Mouse (Mus musculus) lung, postnatal 0 days (tissue): Measurements from ENCODE around the gene 4930407I10Rik. TPM values are rescaled to one million over a fixed set of nuclear protein-coding genes. Genes with fewer than 3 reads are reported as not detected.
A peak's percentile ranks its signal among the peaks of the same experiment; 100 is the strongest.

Experiments used
- ATAC-seq: fragments of 200-750 bp; cut with Nextera tagmentation; 2 replicates; pipeline ENCODE4 v1.8.0; 2017; ENCODE audit warnings: moderate library complexity
- DNase-seq: peaks from one replicate; pipeline ENCODE4 v3.0.0-alpha.2; 2016; ENCODE audit warnings: low spot score
- H3K27ac ChIP-seq: fragments of 300-500 bp; sonication (generic); 2 replicates; pipeline ENCODE4 v1.5.1; 2014; ENCODE audit warnings: antibody characterized with exemption, mild to moderate bottlenecking, low read length, mixed read lengths
- H3K27me3 ChIP-seq: fragments of 300-500 bp; sonication (generic); replicated peaks from 2 replicates; pipeline ENCODE4 v1.6.1; 2014; ENCODE audit warnings: low read length, mixed read lengths; ENCODE audit not compliant: insufficient read depth
- H3K36me3 ChIP-seq: fragments of 300-500 bp; sonication (generic); 2 replicates; pipeline ENCODE4 v1.6.1; 2014; ENCODE audit warnings: low read length, mixed read lengths; ENCODE audit not compliant: insufficient read depth
- H3K4me1 ChIP-seq: fragments of 300-500 bp; sonication (generic); 2 replicates; pipeline ENCODE4 v1.6.1; 2014; ENCODE audit warnings: antibody characterized with exemption, low read depth, low read length, mixed read lengths; ENCODE audit not compliant: insufficient read depth
- H3K4me2 ChIP-seq: fragments of 300-500 bp; sonication (generic); replicated peaks from 2 replicates; pipeline ENCODE4 v1.6.1; 2014; ENCODE audit warnings: low read depth, mild to moderate bottlenecking, low read length, moderate library complexity, mixed read lengths
- H3K4me3 ChIP-seq: fragments of 300-500 bp; sonication (generic); 2 replicates; pipeline ENCODE4 v1.5.1; 2014; ENCODE audit warnings: low read depth, low read length
- H3K9ac ChIP-seq: fragments of 300-500 bp; sonication (generic); replicated peaks from 2 replicates; pipeline ENCODE4 v1.6.1; 2014; ENCODE audit warnings: low read depth, mild to moderate bottlenecking
- H3K9me3 ChIP-seq: fragments of 300-500 bp; sonication (generic); 2 replicates; pipeline ENCODE4 v1.6.1; 2016; ENCODE audit warnings: low read length, mixed read lengths
- CTCF ChIP-seq: IDR thresholded peaks from 2 replicates; pipeline ENCODE4 v1.5.1; 2016; ENCODE audit warnings: antibody characterized with exemption, mild to moderate bottlenecking
- EP300 ChIP-seq: IDR thresholded peaks from 2 replicates; pipeline ENCODE4 v1.6.1; 2016; ENCODE audit warnings: antibody characterized with exemption, mild to moderate bottlenecking, control low read depth
- WGBS: fragments of 180-500 bp; shearing (Covaris S2); extraction: QIAGEN DNeasy Blood & Tissue Kit; methylation state at CpG from one replicate; pipeline ENCODE4 v1.1.7; 2014; 5-methylcytosine and 5-hydroxymethylcytosine counted together
- polyA plus RNA-seq: library from polyadenylated mRNA; unstranded; fragments of >200 nt; fragmentation: Nextera tagmentation; extraction: Ambion mirVana; gene quantifications from 2 replicates; pipeline ENCODE4 v1.2.1, GENCODE M21; 2015

The 4930407I10Rik gene
- polyA plus RNA-seq, 1 experiment from 2014 or later: not detected

DNA sequence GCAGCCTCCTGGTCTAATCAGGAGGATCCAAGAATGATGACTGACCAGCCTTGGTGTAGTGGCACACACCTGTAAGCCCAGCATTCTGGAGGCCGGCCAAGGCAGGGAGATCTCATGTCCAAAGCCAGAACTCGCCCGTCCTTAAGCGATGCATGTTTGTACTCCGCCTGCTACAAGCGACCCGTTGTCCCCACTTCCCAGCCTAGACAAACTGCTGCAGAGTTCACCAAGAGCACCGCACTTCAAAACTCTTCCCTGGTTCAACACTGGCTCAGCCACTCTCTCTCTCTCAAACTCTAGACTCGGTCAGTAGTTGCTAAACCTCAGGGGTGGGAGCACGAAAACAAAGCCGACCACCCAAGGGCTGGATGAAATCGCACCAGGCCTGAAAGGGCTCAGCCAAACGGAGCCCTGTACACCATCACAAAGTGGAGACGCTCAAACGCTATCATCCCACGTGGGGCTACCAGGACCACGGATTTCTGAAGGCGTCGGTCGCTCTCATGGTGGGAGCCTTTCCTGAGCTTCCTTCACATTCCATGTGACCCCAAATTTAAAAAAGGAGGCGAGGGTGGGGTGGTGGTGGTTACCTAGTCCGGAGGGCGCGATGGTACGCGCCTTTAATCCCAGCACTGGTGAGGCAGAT is 12.6 kb upstream of the 4930407I10Rik start:
- no peaks in the 10 kb centered on the region; the same call in 1 of the 2 replicates for H3K36me3 ChIP-seq
- WGBS: under 1% methylated on average over 26 of the region's 26 CpGs
- no peaks in the 10 kb centered on the region for H3K9me3 ChIP-seq
- TF ChIP-seq EP300 (no peak), CTCF (no peak)
- H3K27ac ChIP-seq: peak overlapping the region; percentile 88
- peak overlapping the region; percentile 96 for H3K4me3 ChIP-seq
- H3K27me3 ChIP-seq: no peaks in the 10 kb centered on the region
- DNase-seq (no peak), ATAC-seq (0 out of 2 replicates have a peak, but pooled peaks have one; percentile 11)
- H3K9ac ChIP-seq: peak overlapping the region; percentile 91
- H3K4me2 ChIP-seq: peak overlapping the region; percentile 92
- H3K4me1 ChIP-seq: peaks cover 9% of the 10 kb centered on the region; the same call in 1 of the 2 replicates

DNA sequence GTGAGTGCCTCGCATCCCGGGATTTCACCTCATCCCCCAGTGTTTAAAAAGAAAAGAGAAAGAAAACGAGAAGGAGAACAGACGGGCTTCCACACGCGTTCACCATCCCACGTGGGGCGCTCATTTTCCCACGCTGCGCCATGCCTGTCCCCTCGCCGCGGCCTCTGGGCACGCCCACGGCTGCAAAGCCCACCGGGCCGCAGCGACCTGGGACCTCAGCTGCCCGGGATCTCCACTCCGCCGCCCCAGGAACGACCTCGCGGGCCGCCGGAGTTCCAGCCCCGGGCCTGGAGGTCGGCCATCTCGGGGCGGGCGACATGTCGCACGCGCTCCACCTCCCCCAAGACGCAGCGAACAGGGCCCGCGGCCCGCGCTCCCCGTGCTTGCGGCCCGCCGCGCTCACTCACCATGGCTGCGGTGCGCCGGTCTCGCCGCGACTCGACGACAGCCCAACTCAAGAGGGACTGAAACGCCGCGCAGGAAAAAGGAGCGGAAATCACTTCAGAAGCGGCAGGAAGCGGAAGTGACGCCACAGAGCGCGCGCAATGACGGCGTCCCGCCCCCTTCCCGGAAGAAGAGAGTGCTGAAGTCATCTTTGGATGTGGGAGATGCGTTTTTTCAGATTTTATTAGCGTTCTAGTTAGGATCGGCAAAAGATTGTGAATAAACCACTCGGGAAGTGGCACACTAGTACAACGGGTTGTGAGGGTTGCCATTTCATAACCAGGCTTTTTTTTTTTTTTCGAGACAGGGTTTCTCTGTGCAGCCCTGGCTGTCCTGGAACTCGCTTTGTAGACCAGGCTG is 11.7 kb upstream of the 4930407I10Rik start, which contains the start of gene Snu13:
Gene Snu13, minus strand, starts transcription at position 519 of the 804 bp plus-strand sequence.
- H3K4me1 ChIP-seq: peaks cover 9% of the 10 kb centered on the region; the same call in 1 of the 2 replicates
- DNase-seq (peak; percentile 93), ATAC-seq (peak; percentile 94)
- H3K4me2 ChIP-seq: peak within 1 kb of the TSS; percentile 92
- peak within 1 kb of the TSS; percentile 96 for H3K4me3 ChIP-seq
- H3K27ac ChIP-seq: peak within 1 kb of the TSS; percentile 88
- H3K27me3 ChIP-seq: no peaks in the 10 kb centered on the region
- H3K9me3 ChIP-seq: no peaks in the 10 kb centered on the region
- TF ChIP-seq EP300: peak; percentile 31; the same call in 1 of the 2 replicates
- no peak for TF ChIP-seq CTCF
- under 1% methylated on average over 74 of the region's 74 CpGs for WGBS
- H3K36me3 ChIP-seq: no peaks in the 10 kb centered on the region; the same call in 1 of the 2 replicates
- peak within 1 kb of the TSS; percentile 91 for H3K9ac ChIP-seq

DNA sequence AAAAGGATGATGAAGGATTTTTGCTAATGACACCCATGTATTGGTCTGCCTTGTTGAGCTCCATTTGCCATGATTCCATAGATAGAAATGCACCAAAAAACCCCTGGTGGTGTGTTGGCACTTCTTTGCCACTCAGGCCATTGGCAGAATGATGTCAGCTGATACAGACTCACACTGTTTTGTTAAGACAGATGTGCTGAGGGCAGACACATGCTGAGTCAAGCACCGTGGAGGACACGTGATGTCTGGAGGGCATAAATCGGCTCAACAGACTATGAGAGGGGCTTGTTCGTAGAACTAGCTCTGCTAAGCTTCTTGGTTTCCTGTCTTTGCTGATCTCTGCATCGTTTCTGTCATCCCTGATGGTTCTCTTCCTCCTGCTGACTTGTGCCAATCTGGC is 6.4 kb upstream of the 4930407I10Rik start:
- no peak for TF ChIP-seq EP300
- no peak for TF ChIP-seq CTCF
- no peak for ATAC-seq
- WGBS: 66% methylated on average over 5 of the region's 5 CpGs

DNA sequence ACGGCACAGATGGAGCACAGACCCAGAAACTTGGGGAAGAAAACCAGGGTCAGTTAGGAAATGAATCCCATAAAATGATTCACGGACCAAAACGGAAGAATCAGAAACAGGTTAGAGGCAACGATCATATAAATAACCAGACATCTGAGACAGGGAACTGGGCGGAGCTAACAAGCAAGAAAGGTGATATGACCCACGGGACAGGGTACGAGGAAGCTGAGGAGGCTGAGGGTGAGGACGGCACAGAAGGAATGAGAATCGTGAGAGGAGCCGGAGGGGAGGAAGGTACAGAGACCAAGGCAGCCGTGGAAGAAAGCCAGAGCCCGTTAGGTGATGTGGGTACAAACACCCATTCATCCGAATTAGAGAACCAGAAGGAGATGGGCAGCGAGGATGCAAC is 5.0 kb downstream of the 4930407I10Rik start:
- no peak overlapping the region for H3K4me3 ChIP-seq
- H3K27ac ChIP-seq: no peak overlapping the region
- H3K9me3 ChIP-seq: no peaks in the 10 kb centered on the region
- DNase-seq: no peak
- H3K4me1 ChIP-seq: no peaks in the 10 kb centered on the region
- no peak for ATAC-seq
- H3K27me3 ChIP-seq: no peaks in the 10 kb centered on the region; the same call in 1 of the 2 replicates
- H3K9ac ChIP-seq: no peak overlapping the region
- no peaks in the 10 kb centered on the region for H3K36me3 ChIP-seq
- WGBS: 59% methylated on average over 14 of the region's 14 CpGs
- no peak for TF ChIP-seq EP300
- TF ChIP-seq CTCF: no peak
- H3K4me2 ChIP-seq: no peak overlapping the region

More for the DNA sequence above, 6.4 kb upstream of the 4930407I10Rik start:
- Histone ChIP-seq H3K4me2 (no peak overlapping the region), H3K27ac (no peak overlapping the region), H3K9me3 (no peaks in the 10 kb centered on the region), H3K4me3 (no peak overlapping the region), H3K9ac (no peak overlapping the region), H3K27me3 (no peaks in the 10 kb centered on the region), H3K36me3 (no peaks in the 10 kb centered on the region), H3K4me1 (no peaks in the 10 kb centered on the region; the same call in 1 of the 2 replicates)
- no peak for DNase-seq

DNA sequence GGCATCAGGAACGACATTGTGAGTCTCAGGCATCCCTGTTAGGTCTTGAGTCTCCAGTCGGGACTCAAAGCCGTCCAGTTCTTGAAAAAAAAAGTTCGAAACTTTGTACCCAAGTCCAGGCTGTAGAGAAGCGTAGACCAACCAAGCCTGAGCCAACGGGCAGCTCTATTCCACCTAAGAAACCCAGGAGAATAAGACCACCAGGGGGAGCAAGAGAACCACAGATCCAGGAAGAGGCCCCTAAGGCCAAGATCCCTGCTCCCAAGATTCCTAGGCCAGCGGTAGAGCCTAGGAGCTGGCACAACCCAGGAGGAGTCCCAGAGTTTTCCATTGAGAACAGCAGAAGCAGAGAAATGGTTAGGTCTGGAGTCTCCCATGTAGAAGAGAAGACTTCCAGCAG is 6.6 kb downstream of the 4930407I10Rik start:
- H3K4me3 ChIP-seq: no peak overlapping the region
- no peak overlapping the region for H3K27ac ChIP-seq
- H3K9ac ChIP-seq: no peak overlapping the region
- TF ChIP-seq CTCF (peak; percentile 85), EP300 (no peak)
- H3K36me3 ChIP-seq: no peaks in the 10 kb centered on the region
- H3K4me1 ChIP-seq: no peaks in the 10 kb centered on the region
- DNase-seq: peak; percentile 85
- peak; percentile 59; the same call in 1 of the 2 replicates for ATAC-seq
- no peaks in the 10 kb centered on the region for H3K9me3 ChIP-seq
- no peak overlapping the region for H3K4me2 ChIP-seq
- peaks cover 5% of the 10 kb centered on the region; the same call in 1 of the 2 replicates for H3K27me3 ChIP-seq
- WGBS: 14% methylated on average over 7 of the region's 7 CpGs

DNA sequence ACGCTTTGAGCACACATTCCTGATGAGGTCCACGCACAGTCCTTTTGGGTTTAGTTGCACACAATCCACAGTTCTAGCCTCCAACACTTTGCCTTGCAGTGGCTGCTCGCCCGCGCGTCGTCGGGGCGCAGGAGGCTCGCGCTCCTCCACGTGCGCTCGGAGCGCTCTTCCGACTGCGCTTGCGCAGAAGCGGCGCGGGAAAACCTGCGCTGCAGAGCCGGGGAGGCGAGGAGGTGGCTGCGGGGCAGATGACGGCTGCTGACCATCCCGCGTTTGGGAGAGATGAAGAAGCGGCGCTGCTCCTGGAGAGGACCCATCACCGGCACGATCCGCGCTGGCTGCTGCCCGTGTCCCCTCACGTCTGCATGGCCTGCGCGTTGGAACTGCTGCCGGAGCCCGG is 10.9 kb downstream of the 4930407I10Rik start, which contains the start of gene Mei1:
Gene Mei1, plus strand, starts transcription at position 99 of the 400 bp plus-strand sequence.
- Histone ChIP-seq H3K9ac (no peak within 1 kb of the TSS), H3K4me2 (no peak within 1 kb of the TSS), H3K27ac (no peak within 1 kb of the TSS), H3K4me3 (no peak within 1 kb of the TSS), H3K27me3 (peaks cover 10% of the 10 kb centered on the region; the same call in 1 of the 2 replicates), H3K4me1 (no peaks in the 10 kb centered on the region), H3K36me3 (no peaks in the 10 kb centered on the region), H3K9me3 (no peaks in the 10 kb centered on the region)
- WGBS: 16% methylated on average over 36 of the region's 40 CpGs
- TF ChIP-seq CTCF: no peak
- no peak for TF ChIP-seq EP300
- no peak for ATAC-seq
- DNase-seq: no peak
